Mouse (Mus musculus) brown adipose tissue, adult 24 weeks (tissue): ENCODE data around the gene Tctn1. TPM values are rescaled to one million over a fixed set of nuclear protein-coding genes. Genes with fewer than 3 reads are reported as not detected.

Source experiments
- H3K27ac ChIP-seq: fragments of 200-500 bp; replicated peaks from 2 replicates; pipeline ENCODE4 v1.5.1; 2012; ENCODE audit warnings: low read depth, mild to moderate bottlenecking, low read length
- H3K4me1 ChIP-seq: fragments of 200-500 bp; 2 replicates; pipeline ENCODE4 v1.6.1; 2012; ENCODE audit warnings: low read length, mixed read lengths; ENCODE audit not compliant: control insufficient read depth, insufficient read depth, insufficient read length
- H3K4me3 ChIP-seq: fragments of 200-500 bp; 2 replicates; pipeline ENCODE4 v1.5.1; 2012; ENCODE audit warnings: low read depth, mild to moderate bottlenecking, low read length, moderate library complexity; ENCODE audit not compliant: insufficient read depth
- polyA plus RNA-seq: library from polyadenylated mRNA; stranded (reverse); fragments of >200 nt; gene quantifications from 2 replicates; pipeline ENCODE4 v1.2.4, GENCODE M21; 2012; ENCODE audit not compliant: missing spikeins, insufficient read depth, insufficient read length

Gene Tctn1
- polyA plus RNA-seq, 1 experiment, result 2.9 TPM

DNA sequence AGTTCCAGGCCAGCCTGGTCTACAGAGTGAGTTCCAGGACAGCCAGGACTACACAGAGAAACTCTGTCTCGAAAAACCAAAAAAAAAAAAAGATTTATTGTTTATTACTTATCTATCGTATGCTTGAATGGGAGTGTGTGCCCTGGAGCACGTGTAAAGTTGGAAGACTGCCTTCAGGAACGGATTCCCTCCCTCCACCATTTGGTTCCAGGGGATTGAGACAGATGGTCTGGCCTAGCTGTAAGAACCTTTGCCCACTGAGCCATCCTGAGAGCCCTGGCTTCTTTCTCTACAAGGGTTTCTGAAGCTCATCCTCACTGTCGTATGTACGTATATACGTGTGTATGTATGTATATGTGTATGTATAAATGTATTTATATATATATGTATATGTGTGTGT is 14.7 kb upstream of the Tctn1 start:
- Histone ChIP-seq H3K4me1 (peaks cover 8% of the 10 kb centered on the region), H3K4me3 (no peak overlapping the region), H3K27ac (no peak overlapping the region)

DNA sequence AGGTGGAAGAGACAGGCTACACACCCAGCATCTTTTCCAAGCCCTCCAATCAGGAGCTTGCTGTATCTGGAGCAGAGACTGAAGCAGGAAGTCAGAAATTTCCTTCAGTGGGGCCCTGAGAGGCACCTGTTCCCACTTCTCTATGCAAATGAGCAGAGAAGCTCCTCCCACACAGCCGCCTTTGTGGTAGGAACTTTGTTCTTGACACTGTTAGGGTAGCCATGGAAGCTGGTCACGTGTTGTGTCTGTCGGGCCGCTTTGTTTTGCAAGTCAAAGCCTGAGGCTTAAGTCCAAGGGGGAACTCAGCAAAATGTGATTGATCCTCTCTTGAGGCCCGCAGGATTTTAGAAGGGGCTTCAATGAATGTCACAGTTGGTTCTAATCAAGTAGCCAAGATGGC is 10.5 kb upstream of the Tctn1 start:
- H3K4me1 ChIP-seq, result no peaks in the 10 kb centered on the region
- no peak overlapping the region for H3K27ac ChIP-seq
- H3K4me3 ChIP-seq, result no peak overlapping the region

DNA sequence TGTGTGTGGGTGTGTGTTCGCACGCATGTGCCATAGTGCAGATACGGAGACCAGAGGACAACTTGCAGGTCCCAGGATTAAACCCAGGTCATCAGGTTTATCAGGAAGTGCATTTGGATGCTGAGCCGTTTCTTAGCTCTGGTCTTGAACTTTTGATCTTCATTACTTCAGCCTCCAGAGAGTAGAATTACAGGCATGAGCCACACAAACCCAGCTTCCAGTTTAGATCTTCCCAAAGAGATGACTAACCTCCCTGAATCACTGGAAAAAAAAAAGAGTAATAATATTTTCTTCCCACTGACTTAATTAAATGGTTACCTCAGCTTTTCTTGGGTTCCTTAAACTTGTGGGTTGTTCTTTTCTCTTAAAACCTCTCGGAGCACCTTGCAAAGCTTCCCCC is 8.6 kb upstream of the Tctn1 start:
- H3K4me3 ChIP-seq, result no peak overlapping the region
- no peak overlapping the region for H3K27ac ChIP-seq
- H3K4me1 ChIP-seq, result no peaks in the 10 kb centered on the region

DNA sequence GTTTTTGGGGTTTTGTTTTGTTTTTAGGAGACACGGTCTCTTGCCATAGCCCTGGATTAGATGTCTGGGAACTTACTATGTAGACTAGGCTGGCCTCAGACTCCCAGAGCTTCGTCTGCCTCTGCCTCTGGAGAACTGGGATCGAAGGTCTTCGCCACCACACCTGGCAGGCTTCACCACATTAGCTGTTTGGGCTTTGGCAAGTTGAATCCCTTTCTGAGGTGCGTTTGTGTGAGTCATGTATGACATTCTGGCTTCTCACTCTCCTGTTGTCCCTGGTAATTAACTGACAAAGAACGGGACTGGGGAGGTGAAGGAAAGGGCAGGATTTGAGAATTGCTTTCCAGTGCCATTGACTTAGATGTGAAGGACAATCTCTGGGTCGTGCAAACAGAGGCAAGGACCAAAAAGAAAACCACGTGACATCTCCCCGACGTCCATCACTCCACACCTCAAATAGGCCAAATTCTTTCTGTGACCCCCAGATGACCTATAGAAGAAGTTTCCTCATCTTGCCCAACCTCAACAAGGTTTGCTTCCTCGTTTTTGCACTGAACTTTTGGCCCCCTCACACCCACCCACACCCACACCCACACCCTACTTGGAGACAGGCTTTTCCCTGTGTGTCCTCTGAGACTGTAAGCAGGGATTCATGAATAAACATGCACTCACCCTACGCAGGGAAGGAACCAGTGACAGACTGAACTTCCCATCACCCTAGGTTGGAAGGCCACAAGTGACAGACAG is 4.8 kb upstream of the Tctn1 start:
- Histone ChIP-seq H3K4me3 (no peak overlapping the region), H3K27ac (no peak overlapping the region), H3K4me1 (no peaks in the 10 kb centered on the region)

DNA sequence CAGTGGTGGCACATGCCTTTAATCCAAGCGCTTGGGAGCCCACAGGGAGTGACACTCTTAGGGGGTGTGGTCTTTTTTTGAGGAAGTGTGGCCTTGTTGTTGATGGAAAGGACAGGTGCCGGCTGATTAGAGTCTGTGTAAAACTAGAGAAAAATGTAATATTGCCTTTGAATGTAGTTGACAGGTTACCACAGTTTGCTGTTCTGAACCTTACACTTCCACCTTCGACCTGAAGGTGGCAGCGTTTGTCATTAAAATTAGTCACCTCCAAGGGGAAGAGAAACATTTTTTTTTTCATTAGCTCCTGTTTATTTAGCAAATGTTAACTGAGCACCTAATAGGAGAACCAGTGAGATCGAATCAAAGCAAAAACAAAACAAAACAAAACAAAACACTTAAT is 3.6 kb upstream of the Tctn1 start:
- H3K27ac ChIP-seq, result no peak overlapping the region
- no peaks in the 10 kb centered on the region for H3K4me1 ChIP-seq
- no peak overlapping the region for H3K4me3 ChIP-seq

DNA sequence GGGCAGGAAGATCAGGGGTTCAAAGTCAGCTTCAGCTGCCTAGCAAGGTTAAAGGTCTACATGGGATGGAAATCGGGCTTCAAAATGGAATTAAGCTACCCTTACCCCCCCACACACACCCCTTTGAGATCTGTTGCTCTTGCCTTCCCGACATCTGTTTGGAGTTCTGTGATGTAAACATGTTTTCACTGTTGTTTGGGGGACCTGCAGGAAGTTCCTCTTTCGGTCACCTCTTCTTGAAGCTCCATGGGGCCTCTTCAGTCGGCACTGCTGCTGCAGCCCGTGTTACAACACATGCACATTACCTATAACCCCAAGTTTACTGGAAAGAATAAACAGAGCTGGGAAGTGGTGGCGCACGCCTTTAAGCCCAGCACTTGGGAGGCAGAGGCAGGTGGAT is 2.9 kb upstream of the Tctn1 start:
- H3K4me3 ChIP-seq, result no peak overlapping the region
- no peaks in the 10 kb centered on the region for H3K4me1 ChIP-seq
- H3K27ac ChIP-seq, result no peak overlapping the region

DNA sequence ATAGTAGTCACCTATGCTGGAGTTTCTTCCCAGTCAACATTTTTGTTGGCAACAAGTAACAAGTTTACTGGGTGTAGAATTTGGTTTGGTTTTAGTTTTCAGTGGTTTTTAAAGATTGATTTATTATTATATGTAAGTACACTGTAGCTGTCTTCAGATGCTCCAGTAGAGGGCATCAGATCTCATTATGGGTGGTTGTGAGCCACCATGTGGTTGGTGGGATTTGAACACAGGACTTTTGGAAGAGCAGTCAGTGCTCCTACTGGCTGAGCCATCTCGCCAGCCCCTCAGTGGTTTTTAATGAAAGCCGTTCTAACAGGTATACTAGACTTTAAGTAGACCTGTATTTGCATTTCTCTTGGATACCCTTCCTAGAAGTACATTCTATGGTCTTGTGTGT is 1.7 kb upstream of the Tctn1 start:
- Histone ChIP-seq H3K27ac (no peak overlapping the region), H3K4me1 (no peaks in the 10 kb centered on the region), H3K4me3 (no peak overlapping the region)

DNA sequence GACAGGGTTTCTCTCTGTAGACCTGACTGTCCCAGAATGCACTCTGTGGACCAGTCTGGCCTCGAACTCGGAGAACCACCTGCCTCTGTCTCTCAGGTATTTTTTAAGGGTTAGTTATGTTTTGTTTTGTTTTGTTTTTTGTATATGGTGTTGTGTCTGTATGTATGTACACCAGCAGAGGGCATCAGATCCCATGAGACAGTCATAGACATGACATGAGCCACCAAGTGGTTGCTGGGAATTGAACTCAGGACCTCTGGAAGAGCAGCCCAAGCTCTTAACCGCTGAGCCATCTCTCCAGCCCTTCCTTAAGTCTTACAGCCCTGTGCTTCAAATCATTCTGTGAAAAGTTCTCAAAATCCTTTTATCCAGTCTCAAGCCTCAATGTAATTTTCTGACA is 927 bp upstream of the Tctn1 start:
- H3K4me1 ChIP-seq, result no peaks in the 10 kb centered on the region
- H3K27ac ChIP-seq, result no peak overlapping the region
- no peak overlapping the region for H3K4me3 ChIP-seq

DNA sequence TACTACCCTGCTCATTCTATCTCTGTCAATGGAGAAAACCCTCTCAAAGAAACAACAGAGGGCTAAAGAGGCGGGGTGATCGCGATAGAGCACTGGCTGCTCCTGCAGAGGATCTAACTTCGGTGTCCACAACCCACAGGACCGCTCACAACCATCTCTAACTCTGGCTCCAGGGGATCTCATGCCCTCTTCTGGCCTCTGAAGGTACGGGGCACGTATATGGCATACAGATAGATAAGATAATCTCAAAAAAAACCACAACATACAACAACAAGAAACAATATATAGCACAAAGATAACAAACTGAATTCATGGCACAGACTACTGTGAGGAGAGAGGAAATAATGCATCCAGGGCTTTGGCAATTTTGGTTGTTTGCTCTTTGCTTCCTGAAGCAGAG is 2.2 kb downstream of the Tctn1 start:
- H3K4me3 ChIP-seq, result no peak overlapping the region
- H3K27ac ChIP-seq, result no peak overlapping the region
- H3K4me1 ChIP-seq, result no peaks in the 10 kb centered on the region

DNA sequence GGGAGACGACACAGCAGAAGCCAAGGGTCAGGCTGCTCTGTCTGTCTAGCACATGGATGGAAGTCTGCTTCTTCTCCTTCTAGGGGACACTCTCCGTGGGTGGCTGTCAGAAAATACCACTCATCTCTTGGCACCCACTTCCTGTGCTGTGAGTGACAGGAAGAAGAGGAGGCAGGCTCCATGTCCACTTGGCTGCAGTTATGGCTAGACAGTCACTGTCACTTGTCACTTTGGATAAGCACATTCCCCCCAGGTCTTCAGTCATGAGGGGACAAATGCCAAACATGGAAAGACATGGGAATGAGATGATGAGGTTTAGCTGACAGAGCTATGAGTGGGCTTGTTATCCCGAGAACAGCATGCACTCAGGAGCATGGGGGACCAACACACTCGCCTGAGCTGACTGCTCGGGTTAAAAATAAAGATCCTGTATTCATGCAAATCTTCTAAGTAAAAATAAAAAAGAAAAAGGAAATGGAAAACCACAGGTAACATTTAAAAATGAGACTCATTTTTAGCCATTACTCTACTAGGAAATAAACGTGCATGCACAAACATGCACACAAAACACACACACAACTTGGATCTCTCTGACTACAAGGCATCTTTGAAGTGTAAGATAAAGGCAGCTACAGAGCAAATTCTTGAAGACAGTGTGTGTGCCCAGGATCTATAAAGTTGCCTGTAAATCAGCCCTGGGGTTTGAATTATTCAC is 6.1 kb downstream of the Tctn1 start:
- Histone ChIP-seq H3K4me1 (no peaks in the 10 kb centered on the region), H3K27ac (no peak overlapping the region), H3K4me3 (no peak overlapping the region)

DNA sequence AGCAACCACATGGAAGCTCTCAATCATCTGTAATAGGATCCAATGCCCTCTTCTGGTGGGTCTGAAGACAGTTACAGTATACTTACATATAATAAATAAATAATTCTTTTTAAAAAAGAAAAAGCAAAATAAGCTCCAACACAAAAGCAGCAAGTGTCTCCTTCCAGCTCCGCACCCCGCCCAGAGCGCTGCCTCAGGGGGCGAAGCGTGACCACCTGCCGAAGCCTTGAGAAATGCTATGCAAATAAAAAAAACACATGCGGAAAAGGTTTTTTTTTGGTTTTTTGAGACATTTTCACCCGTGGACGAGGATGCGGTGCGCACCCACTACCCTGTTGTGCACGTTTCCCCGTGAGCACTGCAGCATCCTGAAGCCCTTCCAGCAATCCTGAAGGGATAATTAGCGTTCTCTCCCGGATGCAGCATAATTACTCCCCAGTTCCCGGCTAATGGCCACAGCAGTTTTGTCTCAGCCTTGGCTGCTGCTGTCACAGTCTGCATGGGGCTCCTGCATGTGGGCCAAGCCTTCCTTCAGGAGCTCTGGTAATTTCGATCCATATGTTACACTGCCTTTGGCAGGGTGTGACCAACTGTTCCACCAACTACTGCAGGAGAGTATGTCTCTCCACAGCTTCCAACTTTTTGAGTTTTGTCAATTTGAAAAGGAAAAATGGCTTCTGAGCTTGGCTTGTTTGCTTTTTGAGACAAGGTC is 12.2 kb downstream of the Tctn1 start:
- Histone ChIP-seq H3K4me3 (no peak overlapping the region), H3K4me1 (no peaks in the 10 kb centered on the region), H3K27ac (no peak overlapping the region)

DNA sequence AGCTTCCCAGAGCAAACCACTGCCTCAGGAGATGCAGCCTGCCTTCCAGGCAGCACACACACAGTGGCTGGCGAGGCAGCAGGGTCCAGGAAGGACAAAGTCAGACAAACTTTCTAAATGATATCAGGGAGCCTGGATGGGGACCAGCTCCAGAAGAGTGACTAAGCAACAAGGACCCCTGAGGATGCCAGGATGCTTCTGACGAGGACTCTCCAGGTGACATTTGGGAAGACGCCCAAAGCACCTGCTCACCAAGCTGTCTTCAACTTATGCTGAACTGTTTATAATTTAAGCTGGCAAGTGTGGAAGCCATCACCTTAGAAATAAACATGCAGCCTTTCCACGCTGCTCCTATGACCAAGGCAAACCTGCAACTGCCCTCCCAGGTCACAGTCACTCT is 15.0 kb downstream of the Tctn1 start:
- Histone ChIP-seq H3K4me3 (no peak overlapping the region), H3K4me1 (no peaks in the 10 kb centered on the region), H3K27ac (no peak overlapping the region)

DNA sequence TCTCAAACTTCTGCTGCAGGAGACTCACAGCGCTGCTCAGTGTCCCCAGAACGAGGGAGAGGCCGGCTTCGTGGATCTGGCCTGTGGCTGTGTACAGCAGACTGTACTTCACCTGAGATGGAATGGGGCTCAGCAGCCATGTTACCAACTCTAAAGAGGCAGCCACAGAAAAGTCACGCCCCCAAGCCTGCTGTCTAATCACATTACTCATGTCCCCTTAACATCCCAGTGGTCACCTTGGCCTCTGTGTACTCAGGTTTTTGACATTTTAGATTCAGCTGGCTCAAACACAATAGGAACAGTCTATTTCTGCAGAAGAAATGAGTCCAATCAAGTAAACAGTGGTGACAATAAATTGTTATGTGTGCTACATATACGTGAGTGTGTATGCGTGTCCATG is 16.3 kb downstream of the Tctn1 start:
- no peak overlapping the region for H3K4me3 ChIP-seq
- no peak overlapping the region for H3K27ac ChIP-seq
- H3K4me1 ChIP-seq, result no peaks in the 10 kb centered on the region

DNA sequence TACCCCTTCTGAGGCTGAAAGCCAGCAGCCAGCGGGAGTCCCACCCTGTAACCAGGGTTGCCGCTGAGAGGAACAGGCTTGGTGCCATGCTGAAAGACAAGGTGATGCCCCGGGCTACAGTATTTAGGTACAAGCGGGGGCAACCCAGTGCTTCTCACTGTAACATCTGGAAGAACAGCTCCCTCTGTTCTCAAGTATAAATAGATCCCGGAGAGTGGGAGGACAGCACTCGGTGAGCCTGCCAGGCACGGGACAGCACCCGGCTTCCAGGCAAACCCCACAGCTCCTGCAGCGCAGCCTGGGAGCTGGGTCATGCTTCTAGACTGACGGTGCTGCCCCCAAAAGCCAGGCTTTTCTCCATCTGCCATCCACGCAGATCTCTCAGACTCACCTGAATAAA is 16.7 kb downstream of the Tctn1 start:
- H3K4me1 ChIP-seq, result no peaks in the 10 kb centered on the region
- no peak overlapping the region for H3K27ac ChIP-seq
- H3K4me3 ChIP-seq, result no peak overlapping the region

DNA sequence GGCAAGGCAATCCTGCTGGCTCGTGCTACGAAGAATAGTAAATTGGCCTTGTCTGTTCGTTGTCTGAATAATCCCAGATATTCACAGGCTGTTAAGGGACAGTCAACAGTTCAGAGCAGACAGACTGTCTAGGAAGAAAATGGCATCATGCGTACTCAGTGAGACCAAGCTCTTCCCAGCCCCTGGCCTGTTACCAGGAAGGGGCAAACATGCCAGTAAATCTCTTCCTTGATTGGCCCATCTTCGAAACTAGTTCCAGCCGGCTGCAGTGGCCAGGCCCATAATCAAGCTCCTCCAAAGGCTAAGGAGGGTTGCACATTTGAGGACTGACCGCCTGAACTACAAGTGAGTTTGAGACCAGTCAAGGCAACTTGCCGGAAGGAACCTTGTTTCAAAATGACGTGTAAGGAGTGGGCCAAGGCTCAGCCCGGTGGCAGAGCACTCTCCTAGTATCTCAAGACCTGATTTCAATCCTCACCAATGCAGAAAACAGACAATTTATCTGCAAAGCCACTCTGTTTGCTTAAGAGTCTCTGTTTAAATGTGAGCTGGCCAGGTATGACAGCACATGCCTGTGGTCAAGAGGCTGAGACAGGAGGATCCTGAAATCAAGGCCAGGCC is 17.6 kb downstream of the Tctn1 start:
- H3K4me1 ChIP-seq, result no peaks in the 10 kb centered on the region
- H3K27ac ChIP-seq, result no peak overlapping the region
- H3K4me3 ChIP-seq, result no peak overlapping the region
